Mouse (Mus musculus) C2C12 (cell line): ENCODE measurements around the gene Slc12a8. TPM values are rescaled to one million over a fixed set of nuclear protein-coding genes. Genes with fewer than 3 reads are reported as not detected.

ENCODE experiments used
- H3K27me3 ChIP-seq: one replicate; pipeline ENCODE4 v1.6.1; 2011; ENCODE audit not compliant: control insufficient read depth, insufficient read depth, insufficient read length
- H3K36me3 ChIP-seq: one replicate; pipeline ENCODE4 v1.6.1; 2011; ENCODE audit not compliant: control insufficient read depth, insufficient read depth
- H3K4me3 ChIP-seq: one replicate; pipeline ENCODE4 v1.5.1; 2011; ENCODE audit warnings: mild to moderate bottlenecking, control low read depth; ENCODE audit not compliant: poor library complexity, insufficient read depth, severe bottlenecking
- H3K79me2 ChIP-seq: one replicate; pipeline ENCODE4 v1.6.1; 2011; ENCODE audit not compliant: control insufficient read depth, insufficient read depth
- H3K79me3 ChIP-seq: one replicate; pipeline ENCODE4 v1.6.1; 2011; ENCODE audit warnings: low read depth, control low read depth
- H3ac ChIP-seq: one replicate; pipeline ENCODE3; 2011; ENCODE audit warnings: low read depth; ENCODE audit not compliant: control insufficient read depth, insufficient read length
- CEBPB ChIP-seq: IDR thresholded peaks from one replicate; pipeline ENCODE4 v1.6.1; 2011; ENCODE audit warnings: low read depth, mild to moderate bottlenecking, control low read depth, moderate library complexity
- CTCF ChIP-seq: IDR thresholded peaks from one replicate; pipeline ENCODE4 v1.5.1; 2011; ENCODE audit not compliant: control insufficient read depth, insufficient read depth, insufficient read length
- FOSL1 ChIP-seq: IDR thresholded peaks from one replicate; pipeline ENCODE4 v1.8.0; 2011; ENCODE audit warnings: mild to moderate bottlenecking, low read length; ENCODE audit not compliant: poor library complexity, insufficient read depth, severe bottlenecking
- MAX ChIP-seq: IDR thresholded peaks from one replicate; pipeline ENCODE4 v1.6.1; 2011; ENCODE audit warnings: mild to moderate bottlenecking, control low read depth
- MYOD1 ChIP-seq: IDR thresholded peaks from one replicate; pipeline ENCODE4 v1.6.1; 2011; ENCODE audit warnings: low read depth; ENCODE audit not compliant: control insufficient read depth, insufficient read length
- MYOG ChIP-seq: IDR thresholded peaks from one replicate; pipeline ENCODE4 v1.6.1; 2011; ENCODE audit not compliant: control insufficient read depth, insufficient read length; ENCODE audit errors: extremely low read depth
- USF1 ChIP-seq: IDR thresholded peaks from one replicate; pipeline ENCODE4 v1.6.1; 2011; ENCODE audit warnings: low read depth, mild to moderate bottlenecking, control low read depth, moderate library complexity
- polyA plus RNA-seq: library from polyadenylated mRNA; unstranded; fragments of >200 nt; fragmentation: generic; extraction: Trizol; gene quantifications from one replicate; pipeline ENCODE4 v1.2.1, GENCODE M21; 2012; ENCODE audit warnings: missing spikeins

Slc12a8 gene
- polyA plus RNA-seq, 1 experiment = 0.06 TPM

- TF ChIP-seq USF1 = no peak
- no peak for TF ChIP-seq CTCF
- TF ChIP-seq MYOD1 = no peak
- no peak overlapping the region for H3ac ChIP-seq
- no peak overlapping the region for H3K4me3 ChIP-seq
- no peaks in the 10 kb centered on the region for H3K36me3 ChIP-seq
- no peaks in the 10 kb centered on the region for H3K27me3 ChIP-seq
- H3K79me3 ChIP-seq = no peaks in the 10 kb centered on the region
- no peaks in the 10 kb centered on the region for H3K79me2 ChIP-seq
Measured at GRCm38 (mm10) chr16:33575728-33576127, 58.6 kb downstream of the Slc12a8 start.

- Histone ChIP-seq H3K4me3 (no peak overlapping the region), H3K79me3 (no peaks in the 10 kb centered on the region), H3K36me3 (no peaks in the 10 kb centered on the region), H3K27me3 (no peaks in the 10 kb centered on the region), H3K79me2 (no peaks in the 10 kb centered on the region), H3ac (no peak overlapping the region)
- no peak for TF ChIP-seq USF1
- TF ChIP-seq MYOD1 = no peak
Measured at GRCm38 (mm10) chr16:33576271-33577189, 59.4 kb downstream of the Slc12a8 start.

- no peak overlapping the region for H3ac ChIP-seq
- H3K79me2 ChIP-seq = no peaks in the 10 kb centered on the region
- H3K36me3 ChIP-seq = no peaks in the 10 kb centered on the region
Measured at GRCm38 (mm10) chr16:33578462-33578861, 61.3 kb downstream of the Slc12a8 start.

GRCm38 (mm10) chr16:33580331-33580730, 63.2 kb downstream of the Slc12a8 start:
- TF ChIP-seq CTCF (no peak), FOSL1 (no peak), USF1 (no peak), MAX (no peak), CEBPB (no peak), MYOD1 (no peak), MYOG (no peak)
- Histone ChIP-seq H3K79me2 (no peaks in the 10 kb centered on the region), H3K79me3 (no peaks in the 10 kb centered on the region), H3ac (no peak overlapping the region), H3K36me3 (no peaks in the 10 kb centered on the region), H3K27me3 (no peaks in the 10 kb centered on the region), H3K4me3 (no peak overlapping the region)

More at GRCm38 (mm10) chr16:33578462-33578861, 61.3 kb downstream of the Slc12a8 start:
- H3K4me3 ChIP-seq = no peak overlapping the region
- H3K79me3 ChIP-seq = no peaks in the 10 kb centered on the region
- H3K27me3 ChIP-seq = no peaks in the 10 kb centered on the region
- TF ChIP-seq CTCF (no peak), USF1 (no peak), FOSL1 (no peak), MAX (no peak), MYOG (no peak), MYOD1 (no peak), CEBPB (no peak)

GRCm38 (mm10) chr16:33580736-33581241, 63.7 kb downstream of the Slc12a8 start:
- H3K27me3 ChIP-seq = no peaks in the 10 kb centered on the region
- no peak overlapping the region for H3K4me3 ChIP-seq
- H3K79me3 ChIP-seq = no peaks in the 10 kb centered on the region
- no peak overlapping the region for H3ac ChIP-seq
- no peaks in the 10 kb centered on the region for H3K36me3 ChIP-seq
- TF ChIP-seq MYOG (no peak), CEBPB (no peak), MYOD1 (no peak), CTCF (no peak), FOSL1 (no peak), USF1 (no peak), MAX (no peak)
- no peaks in the 10 kb centered on the region for H3K79me2 ChIP-seq

GRCm38 (mm10) chr16:33581661-33582099, 64.6 kb downstream of the Slc12a8 start:
- H3K27me3 ChIP-seq = no peaks in the 10 kb centered on the region
- no peaks in the 10 kb centered on the region for H3K36me3 ChIP-seq
- H3K79me3 ChIP-seq = no peaks in the 10 kb centered on the region
- TF ChIP-seq MYOD1 (no peak), FOSL1 (no peak), CTCF (no peak), USF1 (no peak), MYOG (no peak), CEBPB (no peak), MAX (no peak)
- H3K79me2 ChIP-seq = no peaks in the 10 kb centered on the region
- H3K4me3 ChIP-seq = no peak overlapping the region
- H3ac ChIP-seq = no peak overlapping the region
